Mouse (Mus musculus): ENCODE results near the gene Ets1.

Ets1 gene

DNA sequence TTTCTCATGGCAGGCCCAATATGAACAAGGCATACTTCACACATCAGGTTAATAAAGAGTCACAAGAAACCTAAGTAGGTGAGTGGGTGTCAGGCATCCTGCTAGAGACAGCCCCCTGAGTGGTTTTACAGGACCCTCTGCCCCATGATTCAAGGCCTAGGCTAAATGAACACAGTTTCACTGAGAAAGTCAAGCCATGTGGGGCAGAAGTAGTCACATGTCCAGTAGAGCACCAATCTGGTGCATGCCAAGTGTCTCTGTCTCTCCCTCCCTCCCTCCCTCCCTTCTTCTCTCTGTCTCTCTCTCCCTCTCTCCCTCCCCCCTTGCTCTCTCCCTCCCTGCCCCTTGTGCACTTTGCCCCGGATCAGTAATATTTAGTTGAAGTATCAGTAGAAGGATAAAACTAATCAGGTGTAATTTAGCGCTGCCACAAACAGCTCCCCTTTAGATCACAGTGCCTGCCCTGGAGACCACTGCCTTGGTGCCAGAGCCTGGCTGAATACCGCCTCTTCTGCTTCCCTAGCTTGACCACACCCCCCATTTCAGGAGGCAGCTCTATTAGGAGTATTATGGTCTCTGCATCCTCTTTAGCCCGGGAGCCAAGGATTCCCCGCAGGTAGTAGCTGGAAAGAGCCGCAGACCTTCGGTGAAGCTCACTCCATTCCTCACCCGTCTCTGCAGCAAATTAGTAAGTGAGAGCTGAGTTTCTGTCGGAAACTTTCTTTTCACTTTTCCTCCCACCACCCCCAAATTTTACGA lies at the start of gene Ets1:
TSS of gene Ets1 (plus strand) at position 595 of the 759 bp plus-strand sequence.
- DNase-seq (ENCODE audit: extremely low spot score, low spot score): peak; percentile 27

DNA sequence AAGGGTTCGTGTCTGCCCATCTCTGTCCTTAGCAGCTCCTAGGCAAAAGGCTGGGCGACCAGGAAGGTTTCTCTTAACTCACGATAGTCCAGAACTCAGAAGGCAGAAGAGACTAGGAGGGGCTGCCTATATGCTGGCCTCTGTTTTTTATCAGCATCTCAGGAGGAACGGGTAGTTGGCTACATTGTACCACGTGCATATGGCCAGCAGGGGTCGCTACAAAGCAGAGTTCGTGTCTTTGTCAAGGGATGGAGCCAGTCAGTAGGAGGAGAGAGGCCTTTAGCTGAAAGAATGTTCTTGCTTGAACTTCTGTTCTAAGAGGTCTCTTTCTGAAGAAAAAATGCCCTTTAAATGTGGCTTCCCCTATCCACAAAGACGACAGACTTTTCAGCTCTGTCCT lies 46.1 kb upstream of the Ets1 start:
- DNase-seq (ENCODE audit: extremely low spot score, low spot score): peak; percentile 89

DNA sequence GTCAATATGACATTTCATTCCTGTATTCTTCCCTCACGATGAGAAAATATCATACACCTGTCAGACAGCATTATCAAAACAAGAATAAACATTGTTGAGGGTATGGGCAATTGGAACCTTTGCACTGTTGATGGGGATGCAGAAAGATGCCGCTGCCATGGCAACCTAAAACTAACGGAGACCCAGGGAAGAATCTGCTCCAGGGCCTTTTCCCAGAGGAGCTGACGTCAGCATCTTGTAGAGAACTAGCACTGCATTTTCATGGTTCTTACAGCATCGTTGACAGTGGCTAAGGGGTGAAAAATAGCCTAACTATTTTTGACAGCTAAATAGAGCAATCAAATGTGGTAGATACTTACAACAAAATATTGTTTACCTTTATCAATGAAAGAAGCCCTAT lies 45.5 kb upstream of the Ets1 start:
- no peak for DNase-seq (ENCODE audit: extremely low spot score, low spot score)

DNA sequence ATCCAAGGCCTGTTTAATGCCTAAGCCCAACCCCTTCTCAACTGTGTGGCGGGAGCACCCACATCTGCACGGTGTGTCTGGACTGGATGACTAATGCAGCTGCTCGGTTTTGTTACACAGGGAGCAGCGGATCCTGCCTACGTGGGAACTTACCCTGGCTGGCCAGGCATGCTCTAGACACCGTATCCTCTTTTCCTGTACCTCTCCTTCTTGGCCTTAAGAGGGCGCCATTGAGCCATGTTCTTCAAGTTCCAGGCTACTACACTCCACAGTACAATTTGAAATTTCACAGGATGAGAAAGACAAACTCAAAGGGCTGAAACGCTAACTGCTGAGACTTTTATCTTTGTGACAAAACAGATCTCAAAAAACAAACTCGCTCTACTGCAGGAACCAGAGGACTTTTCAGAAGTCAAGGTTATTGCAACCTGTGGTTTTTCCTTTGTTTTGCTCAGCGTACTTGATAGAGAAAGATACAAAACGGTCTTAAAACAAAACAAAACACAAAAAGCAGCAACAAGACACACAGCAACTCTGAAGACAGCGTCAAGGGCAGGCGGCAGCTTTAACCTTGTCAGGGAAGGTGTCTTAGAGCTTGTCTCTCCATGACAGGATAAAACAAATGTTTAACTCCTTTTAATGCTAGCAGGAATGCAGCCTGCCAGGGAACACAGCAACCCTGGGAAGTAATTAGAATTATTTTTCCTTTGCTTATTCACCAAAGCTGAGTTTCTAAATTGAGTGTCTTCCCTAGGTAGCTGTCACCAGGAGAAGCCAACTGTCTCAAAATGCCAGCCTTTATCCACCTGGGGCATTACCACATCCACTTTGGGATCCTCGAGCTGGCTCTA lies 44.1 kb upstream of the Ets1 start:
- peak; percentile 66 for DNase-seq (ENCODE audit: extremely low spot score, low spot score)

DNA sequence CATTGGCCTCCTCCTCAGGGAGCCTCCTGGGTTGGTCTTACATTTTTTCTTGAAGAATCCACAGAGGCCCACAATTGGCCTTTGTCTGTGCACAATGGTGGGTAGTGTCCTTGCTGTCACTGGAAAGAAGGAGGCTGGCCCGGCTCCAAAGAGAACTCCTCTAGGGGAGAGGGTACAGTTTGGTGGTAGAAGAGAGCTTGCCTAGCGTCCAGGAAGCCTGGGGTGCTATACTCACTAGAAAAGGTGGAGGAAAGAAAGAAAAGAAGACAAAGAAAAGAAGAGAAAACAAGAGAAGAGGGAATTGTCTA lies 43.5 kb upstream of the Ets1 start:
- no peak for DNase-seq (ENCODE audit: extremely low spot score, low spot score)

DNA sequence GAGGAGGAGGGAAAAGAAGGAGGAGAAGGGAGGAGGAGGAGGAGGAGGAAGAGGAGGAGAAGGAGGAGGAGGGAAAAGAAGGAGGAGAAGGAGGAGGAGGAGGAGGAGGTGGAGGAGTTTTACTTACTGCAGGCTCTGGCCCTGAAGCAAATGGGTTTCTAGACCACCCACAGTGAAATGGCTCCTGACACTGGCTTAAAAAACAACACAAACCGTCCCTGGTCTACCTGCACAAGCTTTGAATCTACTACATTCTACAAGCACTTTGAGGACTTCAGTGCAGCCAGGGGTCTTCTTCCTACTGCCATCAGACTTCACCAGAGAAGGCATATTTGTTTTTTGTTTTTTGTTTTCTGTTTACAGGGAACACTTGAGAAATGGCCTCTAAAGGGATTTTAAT lies 42.2 kb upstream of the Ets1 start:
- DNase-seq (ENCODE audit: extremely low spot score, low spot score): no peak

DNA sequence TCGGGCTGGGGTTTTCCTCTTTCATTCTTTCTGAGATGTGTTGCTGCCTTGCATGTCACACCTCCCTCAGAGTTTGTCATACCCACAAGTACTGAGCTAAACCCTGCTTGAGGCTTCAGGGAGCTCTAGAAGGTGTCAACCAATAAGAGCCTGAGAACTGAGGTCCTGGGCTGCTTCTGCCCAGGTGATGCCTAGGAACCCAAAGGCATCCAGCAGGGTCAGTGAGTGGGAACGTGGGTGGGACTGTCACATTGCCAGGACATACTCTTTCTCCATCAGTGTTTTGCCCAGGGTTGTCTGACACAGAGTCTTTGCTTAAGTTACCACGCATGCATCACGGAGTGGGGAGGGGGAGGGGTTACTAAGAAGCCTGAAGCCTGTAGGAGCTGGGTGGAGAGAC lies 41.7 kb upstream of the Ets1 start:
- no peak for DNase-seq (ENCODE audit: extremely low spot score, low spot score)

DNA sequence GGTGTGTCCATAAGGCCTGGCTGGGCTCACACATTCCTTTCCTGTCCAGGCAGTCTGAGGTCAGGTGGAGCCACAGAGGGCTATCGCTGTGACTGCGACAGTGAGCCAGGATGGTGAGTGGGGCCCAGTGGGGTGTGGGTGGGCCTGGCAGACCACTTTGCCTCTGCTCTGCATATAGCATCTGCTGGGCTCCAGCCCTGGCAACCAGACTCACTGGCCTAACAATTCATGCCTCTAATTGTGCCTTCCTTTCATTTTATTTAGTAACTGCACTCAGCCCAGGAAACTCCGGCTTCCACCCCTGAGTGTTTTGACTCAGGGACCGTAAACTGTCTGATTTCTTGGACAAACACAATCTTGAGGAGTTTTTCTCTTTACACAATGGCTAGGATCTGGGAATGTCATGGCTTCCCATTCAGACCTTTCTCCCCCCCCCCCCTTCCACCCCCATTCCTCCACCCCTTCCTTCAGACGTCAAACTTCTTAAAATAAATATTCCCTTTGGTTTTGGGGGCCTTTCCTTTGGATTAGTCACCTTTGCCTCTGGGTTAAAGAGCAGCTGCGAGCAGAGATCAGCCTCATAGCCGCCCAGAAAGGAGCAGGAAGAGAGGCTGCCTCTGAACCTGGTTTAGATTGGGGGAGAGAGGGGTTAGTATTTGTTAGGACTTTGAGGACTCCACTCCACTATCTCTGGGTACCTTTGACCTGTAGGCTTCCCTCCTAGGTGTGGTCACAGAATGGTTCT lies 40.8 kb upstream of the Ets1 start:
- no peak for DNase-seq (ENCODE audit: extremely low spot score, low spot score)

DNA sequence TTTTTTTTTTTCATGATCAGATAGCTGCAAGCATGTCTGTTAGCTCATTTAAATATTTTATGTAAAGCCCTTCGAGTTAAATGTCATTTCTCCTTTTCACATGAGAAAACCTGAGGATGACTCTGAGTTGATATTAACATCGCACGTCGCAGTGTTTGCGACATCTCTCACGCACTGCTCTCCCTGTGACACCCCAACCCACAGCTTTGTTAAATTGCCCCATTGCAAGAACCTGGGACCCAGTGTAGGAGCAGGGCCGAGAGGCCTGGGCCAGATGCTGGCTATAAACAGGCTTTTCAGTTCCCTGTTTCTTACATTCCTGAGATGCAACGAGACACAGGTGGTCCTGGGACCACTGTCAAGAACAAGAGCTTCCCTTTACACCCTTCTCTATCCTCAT lies 39.7 kb upstream of the Ets1 start:
- no peak for DNase-seq (ENCODE audit: extremely low spot score, low spot score)

DNA sequence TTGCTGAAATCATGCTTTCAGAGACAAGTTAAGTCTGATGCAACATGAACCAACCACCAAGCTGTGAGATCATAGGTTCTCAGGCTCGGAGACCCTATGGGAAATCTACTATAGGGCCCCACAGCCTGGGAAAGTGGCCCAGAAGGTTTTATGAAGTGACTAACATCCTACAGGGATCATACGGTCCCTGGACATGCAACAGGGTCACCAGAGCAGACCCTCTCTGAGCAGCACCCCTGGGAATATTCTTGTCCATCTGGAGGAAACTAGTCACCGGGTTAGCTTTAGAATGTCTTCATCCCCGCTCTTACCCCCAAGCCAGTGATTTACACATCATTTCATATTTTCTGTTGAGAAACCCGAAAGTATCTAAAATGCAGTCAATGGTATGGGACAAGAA lies 34.1 kb upstream of the Ets1 start:
- DNase-seq (ENCODE audit: extremely low spot score, low spot score): no peak

DNA sequence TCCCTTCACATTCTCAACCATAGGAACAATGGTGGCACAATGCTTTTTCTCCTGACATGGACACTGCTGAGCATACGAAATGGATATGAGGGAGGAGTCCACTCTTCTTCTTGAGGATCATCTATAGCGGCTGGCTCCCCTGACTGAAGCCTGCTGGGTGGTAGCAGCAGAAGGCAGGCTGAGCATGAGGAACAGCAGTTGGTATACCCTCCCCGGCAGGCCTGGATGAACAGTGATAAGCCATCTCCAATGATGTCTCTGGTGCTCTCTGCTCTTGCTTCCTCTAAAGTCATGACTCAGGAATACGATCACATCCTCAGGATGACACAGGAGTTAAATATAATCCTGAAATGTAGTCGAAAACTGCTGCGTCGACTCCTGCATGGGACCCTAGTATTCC lies 32.9 kb upstream of the Ets1 start:
- no peak for DNase-seq (ENCODE audit: extremely low spot score, low spot score)

DNA sequence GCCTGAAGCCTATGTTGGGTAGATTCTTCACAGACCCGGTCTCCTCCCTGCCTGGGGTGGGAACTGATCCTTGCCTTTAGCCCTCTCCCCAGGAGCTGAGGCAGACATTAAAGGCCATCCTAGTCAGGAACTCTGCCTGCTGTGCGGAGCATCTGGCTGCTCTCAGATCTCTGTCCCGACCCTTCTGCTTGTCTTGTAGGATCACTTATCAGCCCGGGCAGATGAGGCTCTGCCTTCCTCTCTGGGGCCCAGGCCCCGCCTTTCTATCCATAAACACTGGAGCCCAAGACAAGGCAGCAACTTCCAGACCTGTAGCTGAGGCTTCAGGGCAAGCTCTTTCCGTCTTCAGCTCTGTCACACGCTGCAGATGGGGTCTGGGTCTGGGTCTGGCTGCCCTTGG lies 28.8 kb upstream of the Ets1 start:
- no peak for DNase-seq (ENCODE audit: extremely low spot score, low spot score)

DNA sequence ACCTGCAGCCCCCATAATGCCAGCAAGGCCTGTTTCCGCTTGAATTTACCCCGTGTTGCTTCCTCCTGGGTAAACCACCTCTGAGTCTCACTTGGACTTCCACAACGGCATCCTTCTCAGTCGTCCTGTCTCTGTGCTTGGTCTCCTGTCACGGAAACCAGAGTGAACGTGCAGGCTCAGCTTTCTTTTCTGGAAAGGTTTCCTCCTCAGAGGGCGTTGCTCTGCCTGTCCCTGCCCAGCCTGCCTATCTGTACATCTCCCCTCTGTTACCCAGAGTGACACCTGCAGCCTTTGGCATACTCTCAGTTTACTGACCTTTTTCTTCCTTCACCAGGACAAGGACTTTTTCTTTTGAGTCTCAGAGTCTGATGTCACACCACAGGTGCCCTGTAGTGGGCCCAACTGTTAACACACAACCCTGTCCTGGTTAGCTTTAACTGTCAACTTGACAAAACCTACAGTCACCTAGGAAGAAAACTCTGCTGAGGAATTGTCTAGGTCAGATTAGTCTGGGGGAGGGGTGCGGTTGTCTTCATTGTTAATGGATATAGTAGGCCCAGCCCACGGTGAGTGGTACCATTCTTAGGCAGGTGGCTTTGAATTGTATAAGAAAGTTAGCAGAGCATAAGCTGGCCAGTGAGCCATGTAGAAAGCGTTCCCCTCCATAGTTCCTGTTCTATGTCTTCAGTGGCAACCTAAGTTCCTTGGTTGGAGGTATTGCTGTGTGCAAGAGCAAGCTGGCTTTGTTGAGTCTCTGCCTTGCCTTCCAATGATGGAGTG lies 27.0 kb upstream of the Ets1 start:
- DNase-seq (ENCODE audit: extremely low spot score, low spot score): no peak

DNA sequence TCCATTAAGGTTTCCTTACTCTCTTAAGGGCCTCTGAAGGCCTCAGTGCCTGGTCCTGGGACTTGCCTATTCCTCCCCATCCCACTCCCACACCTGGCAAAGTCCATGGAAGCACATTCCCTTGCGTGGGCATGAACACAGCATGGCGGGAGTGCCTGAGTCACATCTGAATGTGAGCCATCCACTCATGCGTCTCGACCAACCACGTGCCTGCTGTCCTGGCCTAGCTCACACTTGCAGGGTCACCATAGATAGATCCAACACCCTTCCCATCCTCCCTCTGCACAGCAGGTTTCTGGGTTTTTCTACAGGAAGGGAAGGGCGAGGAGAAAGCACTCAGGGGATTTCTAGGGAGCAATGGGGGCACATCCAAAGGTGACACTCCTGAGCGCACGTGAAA lies 25.8 kb upstream of the Ets1 start:
- DNase-seq (ENCODE audit: extremely low spot score, low spot score): no peak

DNA sequence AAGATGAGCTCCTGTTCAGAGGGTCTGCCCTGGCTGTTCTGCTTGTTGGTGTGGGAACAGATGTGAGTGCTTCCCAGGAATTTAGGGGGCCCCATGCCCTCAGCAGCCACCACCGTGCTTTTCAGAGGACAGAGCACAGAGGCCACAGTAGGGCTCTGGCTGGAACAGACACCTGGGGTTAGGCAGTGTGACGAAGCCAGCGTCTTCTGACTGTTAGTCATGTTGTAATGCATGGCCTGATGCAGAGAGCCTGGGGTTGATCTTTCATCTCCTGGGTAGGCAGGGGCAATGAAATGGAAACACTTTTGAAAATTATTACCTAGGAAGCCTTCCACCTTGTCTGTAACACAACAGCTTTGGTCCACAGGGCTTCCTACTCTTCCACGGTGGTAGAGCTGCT lies 25.4 kb upstream of the Ets1 start:
- no peak for DNase-seq (ENCODE audit: extremely low spot score, low spot score)

DNA sequence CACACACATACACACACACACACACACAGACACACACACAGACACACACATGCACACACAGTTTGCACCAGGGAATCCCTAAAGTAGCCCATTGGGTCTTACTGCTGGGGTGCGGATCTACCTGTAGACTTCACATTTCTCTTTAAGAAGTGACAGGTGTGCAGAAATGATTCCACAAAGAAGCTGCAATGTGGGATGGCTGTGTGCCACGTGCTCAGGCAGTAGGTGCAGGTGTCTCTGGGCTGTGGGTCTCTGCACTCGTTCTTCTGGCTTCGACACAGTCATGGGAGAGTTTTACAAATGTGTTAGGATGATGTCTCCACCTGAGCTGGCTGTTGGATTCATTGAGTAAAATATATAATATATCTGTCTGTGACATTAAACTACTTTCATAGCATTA lies 24.7 kb upstream of the Ets1 start:
- DNase-seq (ENCODE audit: extremely low spot score, low spot score): no peak

DNA sequence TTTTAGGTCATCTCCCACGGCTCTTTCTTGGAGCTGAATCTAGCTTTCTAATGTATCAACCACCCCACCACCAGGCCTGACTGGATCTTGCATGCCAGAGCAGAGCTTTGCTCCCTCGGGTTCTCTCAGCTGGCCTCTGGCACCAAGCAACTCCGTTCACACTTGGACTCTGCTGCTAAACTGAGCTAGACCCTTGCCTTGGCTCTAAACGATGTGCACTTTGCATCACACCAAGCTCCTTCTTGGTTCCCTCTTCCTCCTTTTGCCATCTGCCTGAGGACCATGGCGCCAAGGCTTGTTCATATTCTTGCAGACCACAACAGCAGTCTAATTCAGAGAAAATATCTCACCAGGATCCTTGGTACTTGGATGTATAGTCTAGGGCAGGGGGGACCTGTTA lies 23.6 kb upstream of the Ets1 start:
- DNase-seq (ENCODE audit: extremely low spot score, low spot score): no peak

DNA sequence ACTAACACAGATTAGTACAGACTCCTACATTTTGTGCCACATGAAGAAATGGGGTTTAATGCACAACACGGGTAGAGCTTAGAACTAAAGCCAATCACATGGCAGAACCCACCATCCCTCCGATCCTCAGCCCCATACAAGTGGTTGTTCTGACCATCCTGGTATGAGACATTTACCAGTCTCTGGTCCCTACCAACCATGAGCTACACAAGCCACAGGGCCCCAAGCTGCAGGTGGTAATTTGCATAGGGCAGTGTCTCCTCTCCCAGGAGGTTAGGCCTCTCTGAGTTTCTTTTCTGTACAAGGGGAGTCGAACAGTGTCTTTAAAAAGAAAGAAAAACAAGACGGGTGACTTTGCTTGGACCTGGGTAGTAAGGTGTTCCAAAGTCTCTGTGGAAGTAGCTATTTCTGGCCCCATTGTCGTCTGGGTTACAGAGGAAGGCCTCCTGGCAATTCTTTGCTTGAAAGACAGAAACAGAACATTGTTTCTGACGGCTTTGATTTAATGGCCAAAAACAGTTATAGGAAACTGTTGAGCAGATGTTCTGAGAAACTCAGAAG lies 23.1 kb upstream of the Ets1 start:
- no peak for DNase-seq (ENCODE audit: extremely low spot score, low spot score)

DNA sequence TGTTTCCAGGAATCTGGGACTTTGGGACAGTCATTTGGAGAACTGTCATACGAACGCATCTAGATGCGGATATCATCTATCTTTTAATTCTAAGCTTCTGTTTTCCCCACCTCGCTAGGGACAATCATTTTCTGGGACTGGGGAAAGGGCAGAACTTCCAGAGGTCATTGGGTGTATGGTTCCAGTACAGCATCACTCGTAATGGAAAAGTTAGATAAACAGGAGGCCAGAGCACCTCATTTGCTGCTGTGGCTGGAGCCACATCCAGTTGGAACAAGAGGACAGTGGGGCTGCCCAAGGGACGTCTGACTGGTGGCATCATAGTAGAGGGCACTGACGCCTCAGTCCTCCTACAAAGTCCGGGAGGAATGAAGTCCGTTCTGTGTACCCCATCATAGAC lies 21.8 kb upstream of the Ets1 start:
- no peak for DNase-seq (ENCODE audit: extremely low spot score, low spot score)

DNA sequence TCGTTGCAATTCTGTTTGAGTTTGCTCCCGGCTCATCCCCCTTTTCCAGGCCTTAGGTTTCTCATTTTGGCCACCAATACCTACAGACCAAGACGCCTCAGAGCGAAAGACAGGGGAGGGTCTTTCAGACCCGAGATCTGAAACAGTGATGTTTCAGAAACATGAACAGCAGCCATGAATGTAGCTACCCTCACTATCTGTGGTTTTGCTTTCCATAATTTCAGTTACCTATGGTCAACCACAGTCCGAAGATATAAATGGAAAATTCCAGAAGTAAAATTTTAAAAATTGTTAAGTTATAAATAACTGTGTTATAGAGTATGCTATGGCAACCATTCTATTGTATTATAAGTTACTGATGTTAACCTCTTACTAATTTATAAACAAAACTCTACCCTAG lies 20.6 kb upstream of the Ets1 start:
- DNase-seq (ENCODE audit: extremely low spot score, low spot score): no peak

DNA sequence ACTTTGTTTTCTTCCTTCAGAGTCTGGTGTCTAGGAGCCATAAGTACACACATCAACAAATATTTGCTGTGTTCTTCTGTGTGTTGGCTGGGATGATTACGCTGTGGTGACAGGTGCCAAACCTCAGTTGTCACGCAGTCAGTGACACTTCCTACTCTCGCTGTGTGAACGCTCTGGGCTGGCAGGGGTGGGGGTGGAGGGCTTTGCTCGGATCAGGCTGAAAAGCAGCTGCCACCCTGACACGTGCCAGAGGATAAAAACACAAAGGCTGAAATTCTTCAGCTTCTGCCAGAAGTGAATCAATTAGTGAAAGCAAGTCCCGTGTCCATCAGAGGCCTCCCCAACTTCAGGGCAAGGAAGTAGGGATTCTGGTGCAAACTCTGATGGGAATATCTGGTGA lies 20.0 kb upstream of the Ets1 start:
- no peak for DNase-seq (ENCODE audit: extremely low spot score, low spot score)

Data from neural tube, embryonic 10.5 days (tissue).